Mouse (Mus musculus) hindbrain, embryonic 13.5 days (tissue): ENCODE data around the gene Nlrp6. TPM values are rescaled to one million over a fixed set of nuclear protein-coding genes. Genes with fewer than 3 reads are reported as not detected.

Source experiments
- ATAC-seq: fragments of 200-750 bp; cut with Nextera tagmentation; 2 replicates; pipeline ENCODE4 v1.8.0; 2017; ENCODE audit warnings: moderate TSS enrichment; ENCODE audit not compliant: low FRiP score
- H3K27ac ChIP-seq: fragments of 300-500 bp; sonication (generic); 2 replicates; pipeline ENCODE4 v1.5.1; 2015; ENCODE audit warnings: inconsistent platforms, mild to moderate bottlenecking, moderate library complexity
- H3K27me3 ChIP-seq: fragments of 300-500 bp; sonication (generic); 2 replicates; pipeline ENCODE4 v1.6.1; 2015; ENCODE audit warnings: mild to moderate bottlenecking, inconsistent platforms
- H3K36me3 ChIP-seq: fragments of 300-500 bp; sonication (generic); 2 replicates; pipeline ENCODE4 v1.6.1; 2015; ENCODE audit warnings: mild to moderate bottlenecking, inconsistent platforms
- H3K4me1 ChIP-seq: fragments of 300-500 bp; sonication (generic); replicated peaks from 2 replicates; pipeline ENCODE4 v1.6.1; 2015; ENCODE audit warnings: inconsistent platforms
- H3K4me2 ChIP-seq: fragments of 300-500 bp; sonication (generic); 2 replicates; pipeline ENCODE4 v1.6.1; 2015; ENCODE audit warnings: inconsistent platforms, mild to moderate bottlenecking, moderate library complexity
- H3K4me3 ChIP-seq: fragments of 300-500 bp; sonication (generic); 2 replicates; pipeline ENCODE4 v1.5.1; 2015; ENCODE audit warnings: mild to moderate bottlenecking, inconsistent platforms
- H3K9ac ChIP-seq: fragments of 300-500 bp; sonication (generic); 2 replicates; pipeline ENCODE4 v1.6.1; 2015; ENCODE audit warnings: mild to moderate bottlenecking, inconsistent platforms
- H3K9me3 ChIP-seq: fragments of 300-500 bp; sonication (generic); 2 replicates; pipeline ENCODE4 v1.6.1; 2016; ENCODE audit warnings: inconsistent platforms
- WGBS: fragments of 180-500 bp; shearing (Covaris S2); methylation state at CpG from one replicate; pipeline ENCODE4 v1.1.7; 2015; 5-methylcytosine and 5-hydroxymethylcytosine counted together
- polyA plus RNA-seq: library from polyadenylated mRNA; unstranded; fragments of >200 nt; fragmentation: Nextera tagmentation; extraction: Ambion mirVana; gene quantifications from 2 replicates; pipeline ENCODE4 v1.2.1, GENCODE M21; 2015

Gene Nlrp6
- polyA plus RNA-seq, 1 experiment from 2014 or later, result 0.12 TPM

- 75% methylated on average over 3 of the region's 3 CpGs for WGBS
- H3K27me3 ChIP-seq, result no peaks in the 10 kb centered on the region
- no peak overlapping the region for H3K27ac ChIP-seq
- peaks cover 66% of the 10 kb centered on the region for H3K36me3 ChIP-seq
- peaks cover 8% of the 10 kb centered on the region for H3K4me1 ChIP-seq
- ATAC-seq, result no peak
- H3K4me2 ChIP-seq, result no peak overlapping the region
- no peaks in the 10 kb centered on the region for H3K9me3 ChIP-seq
- H3K4me3 ChIP-seq, result no peak overlapping the region
- H3K9ac ChIP-seq, result no peak overlapping the region
Observed at GRCm38 (mm10) chr7:140899121-140899520, 21.6 kb upstream of the Nlrp6 start.

GRCm38 (mm10) chr7:140900220-140900619 is 20.5 kb upstream of the Nlrp6 start, which contains the start of gene Cox8b:
TSS of gene Cox8b (minus strand) at chr7:140900446.
- Histone ChIP-seq H3K9me3 (no peaks in the 10 kb centered on the region), H3K9ac (no peak within 1 kb of the TSS), H3K4me1 (peaks cover 8% of the 10 kb centered on the region), H3K36me3 (peaks cover 55% of the 10 kb centered on the region), H3K27me3 (no peaks in the 10 kb centered on the region), H3K4me2 (no peak within 1 kb of the TSS), H3K4me3 (no peak within 1 kb of the TSS), H3K27ac (no peak within 1 kb of the TSS)
- no peak for ATAC-seq
- 80% methylated on average over 10 of the region's 10 CpGs for WGBS

- H3K27ac ChIP-seq, result no peak overlapping the region
- 81% methylated on average over 15 of the region's 15 CpGs for WGBS
Observed at GRCm38 (mm10) chr7:140902036-140902875, 18.4 kb upstream of the Nlrp6 start.

GRCm38 (mm10) chr7:140903212-140903611 is 17.5 kb upstream of the Nlrp6 start:
- no peak overlapping the region for H3K4me2 ChIP-seq
- peak overlapping the region; percentile 35; the same call in 1 of the 2 replicates for H3K9ac ChIP-seq

More at GRCm38 (mm10) chr7:140902036-140902875, 18.4 kb upstream of the Nlrp6 start:
- no peaks in the 10 kb centered on the region for H3K27me3 ChIP-seq
- no peak overlapping the region for H3K4me2 ChIP-seq
- H3K9ac ChIP-seq, result 0 out of 2 replicates have a peak overlapping the region, but pooled peaks have one; percentile 6
- H3K4me3 ChIP-seq, result no peak overlapping the region
- H3K9me3 ChIP-seq, result no peaks in the 10 kb centered on the region
- peaks cover 37% of the 10 kb centered on the region for H3K36me3 ChIP-seq
- no peak for ATAC-seq
- H3K4me1 ChIP-seq, result peaks cover 8% of the 10 kb centered on the region

DNA sequence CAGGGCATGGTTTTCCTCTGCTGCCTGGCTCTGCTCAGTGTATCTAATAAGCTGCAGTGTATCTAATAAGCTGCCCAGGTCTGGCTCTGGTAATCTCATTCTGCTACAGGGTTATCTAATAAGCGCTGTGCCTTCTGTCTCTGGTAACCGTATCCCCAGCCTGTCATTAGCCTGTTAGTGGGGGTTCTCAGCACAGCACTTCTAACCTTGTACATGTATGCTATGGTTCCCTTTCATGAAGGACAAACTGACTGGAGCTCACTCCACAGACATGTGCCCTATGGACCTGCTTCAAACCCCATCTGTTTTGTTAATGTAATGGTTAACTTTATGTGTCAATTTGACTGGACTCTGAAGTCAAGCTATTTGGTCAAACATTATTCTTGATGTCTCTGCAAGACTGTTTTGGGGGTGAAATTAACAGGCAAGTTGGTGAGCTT is 15.0 kb upstream of the Nlrp6 start:
- Histone ChIP-seq H3K36me3 (peaks cover 6% of the 10 kb centered on the region; the same call in 1 of the 2 replicates), H3K9ac (no peak overlapping the region), H3K27ac (no peak overlapping the region), H3K4me1 (peaks cover 12% of the 10 kb centered on the region), H3K27me3 (no peaks in the 10 kb centered on the region), H3K4me2 (no peak overlapping the region), H3K9me3 (no peaks in the 10 kb centered on the region), H3K4me3 (no peak overlapping the region)
- ATAC-seq, result no peak
- 88% methylated on average over 2 of the region's 2 CpGs for WGBS

More at GRCm38 (mm10) chr7:140903212-140903611, 17.5 kb upstream of the Nlrp6 start:
- H3K27ac ChIP-seq, result no peak overlapping the region
- H3K9me3 ChIP-seq, result no peaks in the 10 kb centered on the region
- no peaks in the 10 kb centered on the region for H3K27me3 ChIP-seq
- WGBS, result 26% methylated on average over 13 of the region's 13 CpGs
- peaks cover 27% of the 10 kb centered on the region for H3K36me3 ChIP-seq
- H3K4me1 ChIP-seq, result peaks cover 8% of the 10 kb centered on the region
- H3K4me3 ChIP-seq, result no peak overlapping the region
- peak; percentile 54 for ATAC-seq

- H3K27me3 ChIP-seq, result no peaks in the 10 kb centered on the region
- no peaks in the 10 kb centered on the region for H3K36me3 ChIP-seq
- no peak overlapping the region for H3K9ac ChIP-seq
- WGBS, result 83% methylated on average over 13 of the region's 13 CpGs
- H3K4me3 ChIP-seq, result no peak overlapping the region
- no peak overlapping the region for H3K4me2 ChIP-seq
- peaks cover 12% of the 10 kb centered on the region for H3K4me1 ChIP-seq
- no peak for ATAC-seq
- H3K9me3 ChIP-seq, result no peaks in the 10 kb centered on the region
- H3K27ac ChIP-seq, result no peak overlapping the region
Observed at GRCm38 (mm10) chr7:140907131-140907530, 13.6 kb upstream of the Nlrp6 start.

- no peak for ATAC-seq
- Histone ChIP-seq H3K9ac (no peak overlapping the region), H3K9me3 (no peaks in the 10 kb centered on the region), H3K27me3 (no peaks in the 10 kb centered on the region), H3K4me2 (no peak overlapping the region), H3K4me1 (peaks cover 12% of the 10 kb centered on the region), H3K27ac (no peak overlapping the region), H3K4me3 (no peak overlapping the region), H3K36me3 (no peaks in the 10 kb centered on the region)
- 86% methylated on average over 7 of the region's 7 CpGs for WGBS
Observed at GRCm38 (mm10) chr7:140907697-140908096, 13.0 kb upstream of the Nlrp6 start.

- Histone ChIP-seq H3K4me2 (peak overlapping the region; percentile 58), H3K4me3 (no peak overlapping the region), H3K36me3 (no peaks in the 10 kb centered on the region), H3K27ac (no peak overlapping the region), H3K9me3 (no peaks in the 10 kb centered on the region), H3K27me3 (no peaks in the 10 kb centered on the region), H3K9ac (0 out of 2 replicates have a peak overlapping the region, but pooled peaks have one; percentile 10), H3K4me1 (peaks cover 7% of the 10 kb centered on the region)
- 58% methylated on average over 7 of the region's 7 CpGs for WGBS
- ATAC-seq, result no peak
Observed at GRCm38 (mm10) chr7:140908181-140908580, 12.5 kb upstream of the Nlrp6 start.

DNA sequence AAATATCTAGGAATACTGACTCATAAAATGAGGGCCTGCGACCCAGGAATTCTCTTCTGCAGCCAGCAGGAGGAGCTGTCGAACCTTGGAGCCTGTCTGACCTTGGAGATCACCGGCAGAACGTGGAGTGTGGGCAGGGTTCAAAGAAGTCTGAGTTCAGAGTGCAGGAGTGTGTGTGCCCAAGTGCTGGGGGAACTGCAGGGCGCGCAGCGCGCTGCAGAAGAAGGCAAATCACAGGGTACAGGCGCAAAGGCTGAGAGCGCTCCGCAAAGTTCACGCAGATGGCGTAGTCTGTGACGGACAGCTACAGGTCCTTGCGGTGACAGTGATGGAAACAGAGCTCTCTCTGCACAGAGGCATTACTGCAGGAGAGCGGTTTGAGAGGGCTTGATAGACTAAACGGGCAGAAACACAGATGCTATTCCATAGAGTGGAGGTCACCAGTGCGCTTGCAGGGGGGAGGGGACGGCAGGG is 12.0 kb upstream of the Nlrp6 start:
- Histone ChIP-seq H3K36me3 (no peaks in the 10 kb centered on the region), H3K9me3 (no peaks in the 10 kb centered on the region), H3K4me2 (peak overlapping the region; percentile 58), H3K4me3 (peak overlapping the region; percentile 32), H3K9ac (peak overlapping the region; percentile 26; the same call in 1 of the 2 replicates), H3K27me3 (no peaks in the 10 kb centered on the region), H3K27ac (no peak overlapping the region), H3K4me1 (peaks cover 5% of the 10 kb centered on the region; the same call in 1 of the 2 replicates)
- WGBS, result 3% methylated on average over 19 of the region's 19 CpGs
- peak; percentile 63 for ATAC-seq

DNA sequence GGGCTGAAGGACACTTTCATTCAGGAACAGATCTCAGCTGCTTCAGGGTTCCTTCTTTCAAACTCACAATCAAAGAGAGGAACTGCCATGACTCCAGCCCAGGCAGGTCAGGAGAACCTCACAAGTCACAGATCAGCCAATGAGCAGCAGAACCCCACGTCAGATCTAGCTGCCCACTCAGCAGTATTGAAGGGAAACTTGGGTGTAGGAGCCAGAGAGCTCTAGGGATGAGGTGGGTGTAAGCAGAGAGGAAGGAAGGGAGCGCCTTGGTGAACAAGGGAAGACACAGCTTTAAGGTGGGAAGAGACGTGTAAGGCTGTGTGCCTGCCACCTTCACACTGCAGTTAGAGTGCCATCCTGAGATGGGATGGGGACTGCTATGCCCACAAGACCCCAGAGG is 8.4 kb upstream of the Nlrp6 start:
- ATAC-seq, result no peak
- no peak overlapping the region for H3K9ac ChIP-seq
- no peak overlapping the region for H3K4me2 ChIP-seq
- 0 out of 2 replicates have a peak, but pooled peaks cover under 1% of the 10 kb centered on the region for H3K27me3 ChIP-seq
- no peaks in the 10 kb centered on the region for H3K9me3 ChIP-seq
- H3K4me3 ChIP-seq, result no peak overlapping the region
- peaks cover 5% of the 10 kb centered on the region; the same call in 1 of the 2 replicates for H3K4me1 ChIP-seq
- no peaks in the 10 kb centered on the region for H3K36me3 ChIP-seq
- 69% methylated on average over 3 of the region's 3 CpGs for WGBS
- H3K27ac ChIP-seq, result no peak overlapping the region

GRCm38 (mm10) chr7:140912846-140913482 is 7.7 kb upstream of the Nlrp6 start:
- WGBS, result 71% methylated on average over 5 of the region's 5 CpGs
- no peak overlapping the region for H3K9ac ChIP-seq

DNA sequence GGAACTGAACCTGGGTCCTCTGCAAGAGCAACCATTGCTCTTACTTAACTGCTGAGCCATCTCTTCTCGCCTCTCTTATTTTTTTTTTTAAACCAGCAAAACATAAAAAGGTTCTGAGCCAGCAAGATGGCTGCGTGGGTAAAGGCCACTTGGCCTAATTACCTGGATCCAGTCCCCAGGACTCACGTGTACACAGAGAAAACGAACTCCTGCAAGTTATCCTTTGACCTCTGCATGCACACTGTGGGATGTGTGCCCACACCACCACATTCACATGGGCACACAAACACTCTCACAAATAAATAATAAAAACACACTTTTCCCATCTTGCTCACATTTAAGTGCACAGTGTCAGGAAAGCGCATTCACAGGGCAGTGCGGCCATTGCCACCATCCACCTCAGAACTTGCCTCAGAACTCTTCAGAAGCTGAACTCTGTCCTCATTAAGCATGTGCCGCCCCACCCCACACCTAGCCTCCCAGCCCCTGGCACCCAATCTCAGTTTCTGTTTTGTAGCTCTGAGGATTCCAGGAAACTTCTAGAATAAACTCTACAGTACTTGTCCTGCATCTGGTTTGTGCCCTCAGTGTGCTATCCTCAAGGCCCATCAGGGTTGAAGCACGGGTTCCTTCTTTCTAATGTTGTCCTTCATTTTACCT is 6.5 kb upstream of the Nlrp6 start:
- Histone ChIP-seq H3K4me2 (no peak overlapping the region), H3K36me3 (no peaks in the 10 kb centered on the region), H3K27ac (no peak overlapping the region), H3K27me3 (peaks cover 16% of the 10 kb centered on the region), H3K9ac (no peak overlapping the region), H3K4me1 (no peaks in the 10 kb centered on the region), H3K4me3 (no peak overlapping the region), H3K9me3 (no peaks in the 10 kb centered on the region)
- no peak for ATAC-seq
- whole genome bisulfite sequencing, result 87% methylated on average over 8 of the region's 8 CpGs

More at GRCm38 (mm10) chr7:140912846-140913482, 7.7 kb upstream of the Nlrp6 start:
- no peak for ATAC-seq
- Histone ChIP-seq H3K27ac (no peak overlapping the region), H3K27me3 (peaks cover 7% of the 10 kb centered on the region; the same call in 1 of the 2 replicates), H3K9me3 (no peaks in the 10 kb centered on the region), H3K36me3 (no peaks in the 10 kb centered on the region), H3K4me2 (no peak overlapping the region), H3K4me1 (peaks cover 5% of the 10 kb centered on the region; the same call in 1 of the 2 replicates), H3K4me3 (no peak overlapping the region)
